Mouse (Mus musculus): ENCODE results near the gene Tmc3. TPM values are rescaled to one million over a fixed set of nuclear protein-coding genes. Genes with fewer than 3 reads are reported as not detected.

The Tmc3 gene
- total RNA-seq, 2 experiments from 2014 or later = 0.17 to 0.41 TPM

GRCm38 (mm10) chr7:83637781-83638583 is 53.3 kb downstream of the Tmc3 start:
- no peak for DNase-seq (ENCODE audit: low spot score in 2 of 2)

GRCm38 (mm10) chr7:83639084-83639483 is 54.4 kb downstream of the Tmc3 start:
- DNase-seq (ENCODE audit: low spot score in 2 of 2) = no peak

- DNase-seq (ENCODE audit: low spot score in 2 of 2) = no peak
Observed at GRCm38 (mm10) chr7:83640581-83640980, 55.9 kb downstream of the Tmc3 start.

GRCm38 (mm10) chr7:83641163-83641562 is 56.4 kb downstream of the Tmc3 start:
- DNase-seq (ENCODE audit: low spot score in 2 of 2) = no peak

- DNase-seq (ENCODE audit: low spot score in 2 of 2) = no peak
Observed at GRCm38 (mm10) chr7:83643581-83643980, 58.9 kb downstream of the Tmc3 start.

- DNase-seq (ENCODE audit: low spot score in 2 of 2) = no peak
Observed at GRCm38 (mm10) chr7:83644761-83645160, 60.0 kb downstream of the Tmc3 start.

- DNase-seq (ENCODE audit: low spot score in 2 of 2) = no peak
Observed at GRCm38 (mm10) chr7:83645476-83645875, 60.7 kb downstream of the Tmc3 start.

- no peak for DNase-seq (ENCODE audit: low spot score in 2 of 2)
Observed at GRCm38 (mm10) chr7:83648807-83649206, 64.1 kb downstream of the Tmc3 start.

- DNase-seq (ENCODE audit: low spot score in 2 of 2) = no peak
Observed at GRCm38 (mm10) chr7:83650638-83651037, 65.9 kb downstream of the Tmc3 start.

GRCm38 (mm10) chr7:83652498-83652897 is 67.8 kb downstream of the Tmc3 start:
- DNase-seq (ENCODE audit: low spot score in 2 of 2) = no peak

GRCm38 (mm10) chr7:83653605-83654051 is 68.9 kb downstream of the Tmc3 start:
- no peak for DNase-seq (ENCODE audit: low spot score in 2 of 2)

- no peak for DNase-seq (ENCODE audit: low spot score in 2 of 2)
Observed at GRCm38 (mm10) chr7:83654196-83654595, 69.5 kb downstream of the Tmc3 start.

- no peak for DNase-seq (ENCODE audit: low spot score in 2 of 2)
Observed at GRCm38 (mm10) chr7:83654938-83655630, 70.4 kb downstream of the Tmc3 start.

GRCm38 (mm10) chr7:83658716-83659115 is 74.0 kb downstream of the Tmc3 start:
- DNase-seq (ENCODE audit: low spot score in 2 of 2) = no peak

GRCm38 (mm10) chr7:83659159-83660065 is 74.7 kb downstream of the Tmc3 start:
- DNase-seq (ENCODE audit: low spot score in 2 of 2) = no peak

- peak; percentile 23 to 44 for DNase-seq (ENCODE audit: low spot score in 2 of 2)
Observed at GRCm38 (mm10) chr7:83660273-83660691, 75.6 kb downstream of the Tmc3 start.

GRCm38 (mm10) chr7:83661031-83661430 is 76.3 kb downstream of the Tmc3 start:
- DNase-seq (ENCODE audit: low spot score in 2 of 2) = no peak

GRCm38 (mm10) chr7:83661763-83662162 is 77.0 kb downstream of the Tmc3 start:
- no peak for DNase-seq (ENCODE audit: low spot score in 2 of 2)

GRCm38 (mm10) chr7:83662711-83663375 is 78.1 kb downstream of the Tmc3 start:
- peak; percentile 41 to 83 for DNase-seq (ENCODE audit: low spot score in 2 of 2)

GRCm38 (mm10) chr7:83666087-83666595 is 81.4 kb downstream of the Tmc3 start:
- no peak for DNase-seq (ENCODE audit: low spot score in 2 of 2)

All from layer of hippocampus, postnatal 14 days (tissue).